Mouse (Mus musculus): Measurements from ENCODE around the gene Fibcd1. TPM values are rescaled to one million over a fixed set of nuclear protein-coding genes. Genes with fewer than 3 reads are reported as not detected.

The Fibcd1 gene
- polyA plus RNA-seq, 1 experiment, result 1.5 TPM

GRCm38 (mm10) chr2:31822524-31823371 lies 23.1 kb downstream of the Fibcd1 start:
- H3K27me3 ChIP-seq (ENCODE audit: control insufficient read depth, insufficient read depth, low read length), result no peaks in the 10 kb centered on the region
- DNase-seq, result peak; percentile 63 to 64
- peak overlapping the region; percentile 39 for H3K4me3 ChIP-seq (replicated peaks; ENCODE audit: insufficient read depth, low read depth, low read length)
- no peak overlapping the region for H3K27ac ChIP-seq (ENCODE audit: insufficient read depth, low read length)
- H3K4me1 ChIP-seq (ENCODE audit: control insufficient read depth, insufficient read depth, low read length), result peaks cover 37% of the 10 kb centered on the region
- WGBS, result 22% methylated on average over 39 of the region's 39 CpGs
- TF ChIP-seq CTCF (IDR thresholded peaks at IDR 0.05; ENCODE audit: borderline replicate concordance, insufficient read depth, low read depth, low read length) (no peak), POLR2A (IDR thresholded peaks at IDR 0.05; ENCODE audit: borderline replicate concordance, insufficient read depth, low read length) (no peak)

- Histone ChIP-seq H3K27ac (ENCODE audit: insufficient read depth, low read length) (no peak overlapping the region), H3K27me3 (ENCODE audit: control insufficient read depth, insufficient read depth, low read length) (no peaks in the 10 kb centered on the region), H3K4me3 (replicated peaks; ENCODE audit: insufficient read depth, low read depth, low read length) (no peak overlapping the region), H3K4me1 (ENCODE audit: control insufficient read depth, insufficient read depth, low read length) (peaks cover 5% of the 10 kb centered on the region; the same call in 1 of the 2 replicates)
- DNase-seq, result peak; percentile 62 to 71
- TF ChIP-seq CTCF (IDR thresholded peaks at IDR 0.05; ENCODE audit: borderline replicate concordance, insufficient read depth, low read depth, low read length) (peak; percentile 80), POLR2A (IDR thresholded peaks at IDR 0.05; ENCODE audit: borderline replicate concordance, insufficient read depth, low read length) (no peak)
- 45% methylated on average over 5 of the region's 5 CpGs for WGBS
Observed at GRCm38 (mm10) chr2:31815367-31815766, 30.4 kb downstream of the Fibcd1 start.

GRCm38 (mm10) chr2:31814699-31815098 lies 31.1 kb downstream of the Fibcd1 start:
- H3K4me3 ChIP-seq (replicated peaks; ENCODE audit: insufficient read depth, low read depth, low read length), result no peak overlapping the region
- no peak overlapping the region for H3K27ac ChIP-seq (ENCODE audit: insufficient read depth, low read length)
- H3K27me3 ChIP-seq (ENCODE audit: control insufficient read depth, insufficient read depth, low read length), result no peaks in the 10 kb centered on the region
- H3K4me1 ChIP-seq (ENCODE audit: control insufficient read depth, insufficient read depth, low read length), result peaks cover 5% of the 10 kb centered on the region; the same call in 1 of the 2 replicates
- 61% methylated on average over 7 of the region's 7 CpGs for WGBS
- no peak for DNase-seq
- TF ChIP-seq POLR2A (IDR thresholded peaks at IDR 0.05; ENCODE audit: borderline replicate concordance, insufficient read depth, low read length) (no peak), CTCF (IDR thresholded peaks at IDR 0.05; ENCODE audit: borderline replicate concordance, insufficient read depth, low read depth, low read length) (no peak)

- peak in 1 of 2 experiments; percentile 28 for DNase-seq
- Histone ChIP-seq H3K4me3 (replicated peaks; ENCODE audit: insufficient read depth, low read depth, low read length) (no peak overlapping the region), H3K4me1 (ENCODE audit: control insufficient read depth, insufficient read depth, low read length) (peaks cover 5% of the 10 kb centered on the region; the same call in 1 of the 2 replicates), H3K27me3 (ENCODE audit: control insufficient read depth, insufficient read depth, low read length) (no peaks in the 10 kb centered on the region), H3K27ac (ENCODE audit: insufficient read depth, low read length) (no peak overlapping the region)
- TF ChIP-seq CTCF (IDR thresholded peaks at IDR 0.05; ENCODE audit: borderline replicate concordance, insufficient read depth, low read depth, low read length) (no peak), POLR2A (IDR thresholded peaks at IDR 0.05; ENCODE audit: borderline replicate concordance, insufficient read depth, low read length) (no peak)
- 28% methylated on average over 4 of the region's 4 CpGs for WGBS
Observed at GRCm38 (mm10) chr2:31813641-31814040, 32.2 kb downstream of the Fibcd1 start.

- no peak for TF ChIP-seq POLR2A (IDR thresholded peaks at IDR 0.05; ENCODE audit: borderline replicate concordance, insufficient read depth, low read length)
- TF ChIP-seq CTCF (IDR thresholded peaks at IDR 0.05; ENCODE audit: borderline replicate concordance, insufficient read depth, low read depth, low read length), result no peak
- DNase-seq, result no peak
- no peak overlapping the region for H3K4me3 ChIP-seq (replicated peaks; ENCODE audit: insufficient read depth, low read depth, low read length)
- H3K27ac ChIP-seq (ENCODE audit: insufficient read depth, low read length), result no peak overlapping the region
- WGBS, result 74% methylated on average over 14 of the region's 14 CpGs
- H3K27me3 ChIP-seq (ENCODE audit: control insufficient read depth, insufficient read depth, low read length), result no peaks in the 10 kb centered on the region
- H3K4me1 ChIP-seq (ENCODE audit: control insufficient read depth, insufficient read depth, low read length), result peaks cover 5% of the 10 kb centered on the region; the same call in 1 of the 2 replicates
Observed at GRCm38 (mm10) chr2:31811086-31811958, 34.5 kb downstream of the Fibcd1 start.

GRCm38 (mm10) chr2:31810444-31810843 lies 35.4 kb downstream of the Fibcd1 start, which contains the start of gene Qrfp:
Gene Qrfp, minus strand, starts transcription at chr2:31810580.
- 66% methylated on average over 12 of the region's 12 CpGs for WGBS
- TF ChIP-seq CTCF (IDR thresholded peaks at IDR 0.05; ENCODE audit: borderline replicate concordance, insufficient read depth, low read depth, low read length) (no peak), POLR2A (IDR thresholded peaks at IDR 0.05; ENCODE audit: borderline replicate concordance, insufficient read depth, low read length) (no peak)
- peaks cover 5% of the 10 kb centered on the region; the same call in 1 of the 2 replicates for H3K4me1 ChIP-seq (ENCODE audit: control insufficient read depth, insufficient read depth, low read length)
- DNase-seq, result no peak
- no peak within 1 kb of the TSS for H3K4me3 ChIP-seq (replicated peaks; ENCODE audit: insufficient read depth, low read depth, low read length)
- no peak within 1 kb of the TSS for H3K27ac ChIP-seq (ENCODE audit: insufficient read depth, low read length)
- no peaks in the 10 kb centered on the region for H3K27me3 ChIP-seq (ENCODE audit: control insufficient read depth, insufficient read depth, low read length)

- Histone ChIP-seq H3K27ac (ENCODE audit: insufficient read depth, low read length) (no peak overlapping the region), H3K27me3 (ENCODE audit: control insufficient read depth, insufficient read depth, low read length) (no peaks in the 10 kb centered on the region), H3K4me3 (replicated peaks; ENCODE audit: insufficient read depth, low read depth, low read length) (no peak overlapping the region), H3K4me1 (ENCODE audit: control insufficient read depth, insufficient read depth, low read length) (peaks cover 5% of the 10 kb centered on the region; the same call in 1 of the 2 replicates)
- TF ChIP-seq CTCF (IDR thresholded peaks at IDR 0.05; ENCODE audit: borderline replicate concordance, insufficient read depth, low read depth, low read length), result no peak
- TF ChIP-seq POLR2A (IDR thresholded peaks at IDR 0.05; ENCODE audit: borderline replicate concordance, insufficient read depth, low read length), result no peak
- 54% methylated on average over 2 of the region's 2 CpGs for WGBS
- DNase-seq, result no peak
Observed at GRCm38 (mm10) chr2:31809358-31809740, 36.5 kb downstream of the Fibcd1 start.

Data from cerebellum, adult 2 months (tissue).